Mouse (Mus musculus): ENCODE measurements around the gene Cphx3.
"Not testable (repeated sequence)": the region's sequence is repeated elsewhere in the genome, so short reads cannot be mapped to it uniquely, and the experiment has no call there.

DNA sequence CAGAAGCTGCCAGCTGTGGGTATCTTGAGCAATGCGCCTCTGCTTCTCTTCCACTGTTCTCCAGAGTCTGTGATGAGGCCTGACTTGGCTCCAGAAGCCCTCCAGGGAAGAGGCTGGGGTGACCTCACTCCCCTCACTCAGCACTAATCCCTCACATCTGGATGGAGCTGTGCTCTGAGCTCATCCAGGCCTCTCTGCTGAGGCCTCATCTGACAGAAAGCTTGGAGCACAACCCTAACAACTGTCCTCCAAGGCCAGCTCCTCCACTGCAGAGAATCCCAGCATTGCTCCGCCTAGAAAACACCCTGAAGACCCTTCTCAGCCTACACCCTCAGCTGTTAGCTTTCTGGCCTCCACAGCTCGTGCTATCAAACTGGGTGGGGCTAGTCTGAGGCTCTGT, 47.7 kb upstream of the Cphx3 start:
- not testable (repeated sequence) for TF ChIP-seq CTCF (IDR thresholded peaks at IDR 0.05; ENCODE audit: control insufficient read depth, insufficient read depth, low read length); POLR2A (IDR thresholded peaks at IDR 0.05; ENCODE audit: borderline replicate concordance, control insufficient read depth, low read depth, low read length)

Measured in bone marrow, adult 2 months (tissue).